Mouse (Mus musculus) bone marrow, adult 2 months (tissue): ENCODE measurements around the gene Il34.

ENCODE experiments used
- CTCF ChIP-seq: fragments of 200-500 bp; IDR thresholded peaks from 2 replicates; pipeline ENCODE4 v1.5.1; 2011; ENCODE audit warnings: low read length, control low read depth; ENCODE audit not compliant: control insufficient read depth, insufficient read depth
- POLR2A ChIP-seq: fragments of 200-500 bp; IDR thresholded peaks from 2 replicates; pipeline ENCODE4 v1.6.1; 2011; ENCODE audit warnings: low read depth, mild to moderate bottlenecking, control low read depth, low read length, borderline replicate concordance; ENCODE audit not compliant: control insufficient read depth

GRCm38 (mm10) chr8:110813081-110813812, 7.5 kb upstream of the Il34 start:
- TF ChIP-seq CTCF = no peak
- TF ChIP-seq POLR2A = no peak
